Mouse (Mus musculus): ENCODE results near the gene Tmem145. TPM values are rescaled to one million over a fixed set of nuclear protein-coding genes. Genes with fewer than 3 reads are reported as not detected.

Gene Tmem145
- polyA plus RNA-seq, 1 experiment from 2014 or later: 7.2 TPM

DNA sequence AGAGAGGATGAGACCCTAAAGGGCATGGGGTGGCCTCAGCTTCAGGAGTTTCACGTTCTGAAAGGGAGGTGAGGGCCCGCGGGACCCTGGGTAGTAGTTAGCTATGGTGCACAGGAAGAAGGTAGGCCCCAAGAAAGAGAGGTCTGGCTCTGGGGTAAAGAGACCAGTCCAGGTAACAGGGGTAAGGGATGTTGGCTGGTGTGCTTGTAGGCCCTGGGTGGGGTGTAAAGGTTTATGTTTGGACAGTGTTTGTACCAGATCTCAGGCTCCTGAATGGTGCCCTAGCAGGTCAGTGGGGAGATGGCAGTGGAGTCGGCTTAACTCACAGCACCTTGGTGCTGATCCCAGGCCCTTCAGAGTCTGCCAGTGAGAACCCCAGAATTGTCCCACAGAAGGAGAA lies 36.9 kb upstream of the Tmem145 start:
- H3K4me1 ChIP-seq (ENCODE audit: control insufficient read depth, insufficient read depth, low read length): peaks cover 16% of the 10 kb centered on the region
- no peaks in the 10 kb centered on the region for H3K9me3 ChIP-seq (ENCODE audit: control insufficient read depth, low read length)
- WGBS: 51% methylated on average over 4 of the region's 4 CpGs
- no peak overlapping the region; the same call in 1 of the 2 replicates for H3K27ac ChIP-seq (ENCODE audit: low read depth, low read length)
- DNase-seq (ENCODE audit: low spot score, missing footprints): no peak
- peak overlapping the region; percentile 62 for H3K9ac ChIP-seq (ENCODE audit: low read length)
- H3K36me3 ChIP-seq (ENCODE audit: control insufficient read depth, insufficient read depth, low read length): peaks cover 4% of the 10 kb centered on the region; the same call in 1 of the 2 replicates
- H3K4me3 ChIP-seq (ENCODE audit: low read depth, low read length): peak overlapping the region; percentile 55
- H3K4me2 ChIP-seq: peak overlapping the region; percentile 79
- H3K27me3 ChIP-seq (ENCODE audit: control insufficient read depth, insufficient read depth, low read length): no peaks in the 10 kb centered on the region
- no peak for ATAC-seq (ENCODE audit: low FRiP score)

DNA sequence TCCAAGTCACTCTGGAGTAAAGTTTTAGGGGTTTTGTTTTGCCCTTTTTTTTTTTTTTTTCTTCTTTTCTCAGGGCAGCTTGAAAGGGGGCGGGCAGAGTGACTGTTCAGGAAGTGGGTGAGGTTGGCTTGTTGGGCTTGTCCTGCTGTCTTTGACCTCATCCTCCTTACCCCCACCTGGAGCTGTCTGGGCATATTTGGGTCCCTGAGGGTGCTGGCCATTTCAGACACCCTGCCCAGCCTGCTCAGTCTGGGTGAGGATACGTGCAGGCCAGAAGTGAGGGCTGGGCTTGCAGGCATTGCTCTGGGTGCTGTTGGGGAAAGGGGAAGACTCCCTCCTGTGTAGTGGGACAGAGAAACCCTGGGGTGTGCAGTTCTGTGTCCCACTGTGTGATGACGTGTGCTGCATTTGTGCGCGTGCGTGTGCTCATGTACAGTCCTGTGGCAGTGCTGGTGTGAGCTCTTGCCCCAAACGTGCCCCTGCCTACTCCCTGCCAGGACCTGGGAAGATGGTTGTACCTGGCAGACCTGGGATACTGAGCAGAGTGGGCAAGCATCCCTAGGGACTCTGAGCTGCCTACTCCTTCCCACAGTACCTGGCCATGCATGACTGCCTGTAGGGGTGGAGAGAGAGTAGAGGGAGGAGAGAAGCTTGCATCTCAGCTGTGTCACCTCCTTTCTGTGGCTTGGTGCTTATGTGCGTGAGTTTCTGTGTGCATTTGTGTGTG lies 36.2 kb upstream of the Tmem145 start:
- Histone ChIP-seq H3K36me3 (ENCODE audit: control insufficient read depth, insufficient read depth, low read length) (peaks cover 4% of the 10 kb centered on the region; the same call in 1 of the 2 replicates), H3K9me3 (ENCODE audit: control insufficient read depth, low read length) (no peaks in the 10 kb centered on the region), H3K4me1 (ENCODE audit: control insufficient read depth, insufficient read depth, low read length) (peaks cover 16% of the 10 kb centered on the region), H3K4me3 (ENCODE audit: low read depth, low read length) (no peak overlapping the region), H3K27ac (ENCODE audit: low read depth, low read length) (no peak overlapping the region), H3K9ac (ENCODE audit: low read length) (peak overlapping the region; percentile 36; the same call in 1 of the 2 replicates), H3K4me2 (peak overlapping the region; percentile 79; the same call in 1 of the 2 replicates), H3K27me3 (ENCODE audit: control insufficient read depth, insufficient read depth, low read length) (no peaks in the 10 kb centered on the region)
- DNase-seq (ENCODE audit: low spot score, missing footprints) (no peak), ATAC-seq (ENCODE audit: low FRiP score) (no peak)
- 83% methylated on average over 8 of the region's 8 CpGs for WGBS

DNA sequence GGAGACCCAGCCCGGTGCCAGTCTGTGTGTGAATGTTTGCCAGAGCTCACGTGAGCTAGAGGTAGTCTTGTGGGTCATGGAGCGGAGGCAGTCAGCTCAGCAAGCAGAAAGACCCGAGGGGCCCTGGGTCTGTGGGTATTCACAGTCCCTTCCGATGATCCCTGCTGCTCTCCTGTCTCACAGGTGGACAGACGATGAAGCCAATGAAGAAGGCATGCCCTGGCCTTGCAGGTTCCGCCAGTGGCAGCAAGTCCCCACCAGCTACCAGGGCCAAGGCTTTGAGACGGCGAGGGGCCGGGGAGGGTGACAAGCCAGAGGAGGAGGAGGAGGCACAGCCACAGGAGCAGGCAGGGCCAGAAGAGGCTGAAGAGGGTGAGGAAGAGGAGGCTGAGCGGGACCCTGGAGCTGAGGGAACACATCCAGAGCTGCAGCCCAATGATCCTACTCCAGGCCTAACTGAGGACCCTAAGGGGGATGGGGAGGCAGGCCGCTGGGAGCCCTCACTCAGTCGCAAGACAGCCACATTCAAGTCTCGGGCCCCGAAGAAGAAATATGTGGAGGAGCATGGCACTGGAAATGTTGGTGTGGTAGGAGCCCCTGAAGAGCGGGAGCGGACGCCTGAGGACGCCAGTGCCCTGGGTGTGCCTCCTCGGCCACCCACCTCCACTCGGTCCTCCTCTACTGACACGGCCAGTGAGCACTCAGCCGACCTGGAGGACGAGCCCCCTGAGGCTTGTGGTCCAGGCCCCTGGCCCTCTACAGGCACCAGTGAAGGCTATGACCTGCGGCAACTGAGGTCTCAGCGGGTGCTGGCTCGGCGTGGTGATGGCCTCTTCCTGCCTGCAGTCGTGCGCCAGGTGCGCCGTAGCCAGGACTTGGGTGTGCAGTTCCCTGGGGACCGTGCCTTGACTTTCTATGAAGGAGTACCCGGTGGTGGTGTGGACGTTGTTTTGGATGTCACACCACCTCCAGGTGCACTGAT lies 35.0 kb upstream of the Tmem145 start:
- Histone ChIP-seq H3K27me3 (ENCODE audit: control insufficient read depth, insufficient read depth, low read length) (no peaks in the 10 kb centered on the region), H3K4me1 (ENCODE audit: control insufficient read depth, insufficient read depth, low read length) (peaks cover 16% of the 10 kb centered on the region), H3K27ac (ENCODE audit: low read depth, low read length) (no peak overlapping the region), H3K9me3 (ENCODE audit: control insufficient read depth, low read length) (no peaks in the 10 kb centered on the region), H3K36me3 (ENCODE audit: control insufficient read depth, insufficient read depth, low read length) (peaks cover 4% of the 10 kb centered on the region; the same call in 1 of the 2 replicates), H3K4me3 (ENCODE audit: low read depth, low read length) (no peak overlapping the region), H3K4me2 (no peak overlapping the region), H3K9ac (ENCODE audit: low read length) (no peak overlapping the region)
- no peak for ATAC-seq (ENCODE audit: low FRiP score)
- WGBS: 88% methylated on average over 35 of the region's 35 CpGs
- peak; percentile 64 for DNase-seq (ENCODE audit: low spot score, missing footprints)

DNA sequence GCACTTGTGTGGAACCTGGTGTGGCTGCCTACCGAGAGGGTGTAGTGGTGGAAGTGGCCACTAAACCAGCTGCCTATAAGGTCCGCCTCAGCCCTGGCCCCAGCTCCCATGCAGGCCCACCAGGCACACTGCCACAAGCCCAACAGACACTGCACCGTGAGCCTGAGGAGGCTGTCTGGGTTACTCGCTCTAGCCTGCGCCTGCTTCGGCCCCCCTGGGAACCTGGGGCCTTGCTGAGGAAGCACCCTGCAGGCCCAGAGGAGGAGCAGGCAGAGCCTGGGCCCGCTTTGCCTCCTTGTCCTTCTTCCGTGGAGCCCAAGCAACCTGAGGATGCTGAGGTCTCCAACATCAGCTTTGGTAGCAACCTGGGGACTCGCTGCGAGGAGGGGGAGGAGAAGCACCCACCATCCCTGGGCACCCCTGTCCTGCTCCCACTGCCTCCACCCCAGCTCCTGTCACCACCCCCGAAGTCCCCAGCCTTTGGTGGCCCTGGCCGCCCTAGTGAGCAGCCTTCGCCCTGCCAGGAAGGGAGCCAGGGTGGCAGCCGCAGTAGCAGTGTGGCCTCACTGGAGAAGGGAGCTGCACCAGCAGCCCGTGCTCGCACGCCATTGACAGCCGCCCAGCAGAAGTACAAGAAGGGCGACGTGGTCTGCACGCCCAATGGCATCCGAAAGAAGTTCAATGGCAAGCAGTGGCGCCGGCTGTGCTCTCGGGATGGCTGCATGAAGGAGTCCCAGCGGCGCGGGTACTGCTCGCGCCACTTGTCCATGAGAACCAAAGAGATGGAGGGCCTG lies 34.1 kb upstream of the Tmem145 start:
- no peak overlapping the region for H3K9ac ChIP-seq (ENCODE audit: low read length)
- no peaks in the 10 kb centered on the region for H3K27me3 ChIP-seq (ENCODE audit: control insufficient read depth, insufficient read depth, low read length)
- ATAC-seq (ENCODE audit: low FRiP score) (no peak), DNase-seq (ENCODE audit: low spot score, missing footprints) (peak; percentile 60)
- no peak overlapping the region for H3K27ac ChIP-seq (ENCODE audit: low read depth, low read length)
- no peak overlapping the region for H3K4me3 ChIP-seq (ENCODE audit: low read depth, low read length)
- H3K9me3 ChIP-seq (ENCODE audit: control insufficient read depth, low read length): no peaks in the 10 kb centered on the region
- H3K4me2 ChIP-seq: no peak overlapping the region
- peaks cover 4% of the 10 kb centered on the region; the same call in 1 of the 2 replicates for H3K36me3 ChIP-seq (ENCODE audit: control insufficient read depth, insufficient read depth, low read length)
- 87% methylated on average over 30 of the region's 30 CpGs for WGBS
- H3K4me1 ChIP-seq (ENCODE audit: control insufficient read depth, insufficient read depth, low read length): peaks cover 13% of the 10 kb centered on the region

DNA sequence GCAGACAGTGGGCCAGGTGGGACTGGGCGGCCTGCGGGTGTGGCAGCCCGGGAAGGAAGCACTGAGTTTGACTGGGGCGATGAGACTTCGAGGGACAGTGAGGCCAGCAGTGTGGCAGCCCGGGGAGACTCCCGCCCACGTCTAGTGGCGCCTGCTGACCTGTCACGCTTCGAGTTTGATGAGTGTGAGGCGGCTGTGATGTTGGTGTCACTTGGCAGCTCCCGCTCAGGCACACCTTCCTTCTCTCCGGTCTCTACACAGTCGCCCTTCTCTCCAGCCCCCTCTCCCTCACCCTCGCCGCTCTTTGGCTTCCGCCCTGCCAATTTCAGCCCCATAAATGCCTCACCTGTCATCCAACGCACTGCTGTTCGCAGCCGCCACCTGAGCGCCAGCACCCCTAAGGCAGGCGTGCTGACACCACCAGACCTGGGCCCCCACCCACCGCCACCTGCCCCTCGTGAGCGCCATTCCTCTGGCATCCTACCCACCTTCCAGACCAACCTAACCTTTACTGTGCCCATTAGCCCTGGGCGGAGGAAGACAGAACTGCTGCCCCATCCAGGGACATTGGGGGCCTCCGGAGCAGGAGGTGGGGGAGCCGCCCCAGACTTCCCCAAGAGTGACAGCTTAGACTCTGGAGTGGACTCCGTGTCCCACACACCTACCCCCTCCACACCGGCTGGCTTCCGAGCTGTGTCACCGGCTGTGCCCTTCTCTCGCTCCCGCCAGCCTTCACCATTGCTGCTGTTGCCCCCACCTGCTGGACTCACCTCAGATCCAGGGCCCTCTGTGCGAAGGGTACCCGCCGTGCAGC lies 33.3 kb upstream of the Tmem145 start:
- H3K4me3 ChIP-seq (ENCODE audit: low read depth, low read length): no peak overlapping the region
- no peak overlapping the region for H3K27ac ChIP-seq (ENCODE audit: low read depth, low read length)
- H3K27me3 ChIP-seq (ENCODE audit: control insufficient read depth, insufficient read depth, low read length): no peaks in the 10 kb centered on the region
- no peak for DNase-seq (ENCODE audit: low spot score, missing footprints)
- H3K36me3 ChIP-seq (ENCODE audit: control insufficient read depth, insufficient read depth, low read length): peaks cover 4% of the 10 kb centered on the region; the same call in 1 of the 2 replicates
- H3K9ac ChIP-seq (ENCODE audit: low read length): no peak overlapping the region
- ATAC-seq (ENCODE audit: low FRiP score): no peak
- H3K4me1 ChIP-seq (ENCODE audit: control insufficient read depth, insufficient read depth, low read length): peaks cover 14% of the 10 kb centered on the region
- 87% methylated on average over 38 of the region's 38 CpGs for WGBS
- H3K9me3 ChIP-seq (ENCODE audit: control insufficient read depth, low read length): no peaks in the 10 kb centered on the region
- no peak overlapping the region for H3K4me2 ChIP-seq

DNA sequence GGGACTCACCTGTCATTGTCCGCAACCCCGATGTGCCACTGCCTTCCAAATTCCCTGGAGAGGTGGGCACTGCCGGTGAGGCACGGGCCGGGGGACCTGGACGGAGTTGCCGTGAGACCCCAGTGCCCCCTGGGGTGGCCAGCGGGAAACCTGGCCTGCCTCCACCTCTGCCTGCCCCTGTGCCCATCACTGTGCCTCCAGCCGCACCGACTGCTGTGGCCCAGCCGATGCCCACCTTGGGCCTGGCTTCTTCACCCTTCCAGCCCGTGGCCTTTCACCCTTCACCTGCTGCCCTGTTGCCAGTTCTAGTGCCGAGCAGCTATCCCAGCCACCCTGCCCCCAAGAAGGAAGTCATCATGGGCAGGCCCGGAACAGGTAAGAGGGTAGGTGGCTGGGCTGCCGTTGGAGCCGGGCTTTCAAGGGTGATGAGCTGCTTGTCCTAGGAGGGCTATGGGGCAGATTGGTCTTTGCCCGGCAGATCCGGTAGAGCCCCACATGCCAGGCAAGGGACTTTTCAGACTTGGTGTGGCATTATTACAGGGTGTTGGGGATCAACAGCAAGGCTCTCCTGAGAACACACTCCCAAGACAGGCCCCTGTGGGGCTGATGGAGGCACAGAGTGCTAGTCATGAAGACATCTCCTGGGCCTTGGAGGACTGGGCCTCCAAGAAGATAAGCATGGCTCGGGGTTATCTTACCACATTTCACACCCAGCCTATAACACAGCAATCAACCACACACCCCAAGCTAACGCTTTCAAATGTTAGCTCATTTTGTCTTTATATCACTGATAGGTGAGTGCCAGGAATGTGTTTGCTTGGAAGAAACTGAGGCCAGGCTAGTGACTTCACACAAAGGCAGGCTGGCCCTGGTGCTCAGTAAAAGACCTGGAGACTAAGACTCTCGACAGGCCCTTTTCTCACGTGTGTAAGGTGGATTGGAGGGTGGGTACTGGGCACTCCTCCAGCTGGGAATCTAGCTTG lies 32.4 kb upstream of the Tmem145 start:
- Histone ChIP-seq H3K9me3 (ENCODE audit: control insufficient read depth, low read length) (no peaks in the 10 kb centered on the region), H3K4me1 (ENCODE audit: control insufficient read depth, insufficient read depth, low read length) (peaks cover 18% of the 10 kb centered on the region), H3K27me3 (ENCODE audit: control insufficient read depth, insufficient read depth, low read length) (no peaks in the 10 kb centered on the region), H3K4me3 (ENCODE audit: low read depth, low read length) (no peak overlapping the region), H3K9ac (ENCODE audit: low read length) (no peak overlapping the region), H3K27ac (ENCODE audit: low read depth, low read length) (no peak overlapping the region), H3K36me3 (ENCODE audit: control insufficient read depth, insufficient read depth, low read length) (peaks cover 4% of the 10 kb centered on the region; the same call in 1 of the 2 replicates), H3K4me2 (no peak overlapping the region)
- 92% methylated on average over 22 of the region's 22 CpGs for WGBS
- DNase-seq (ENCODE audit: low spot score, missing footprints) (peak; percentile 73), ATAC-seq (ENCODE audit: low FRiP score) (no peak)

DNA sequence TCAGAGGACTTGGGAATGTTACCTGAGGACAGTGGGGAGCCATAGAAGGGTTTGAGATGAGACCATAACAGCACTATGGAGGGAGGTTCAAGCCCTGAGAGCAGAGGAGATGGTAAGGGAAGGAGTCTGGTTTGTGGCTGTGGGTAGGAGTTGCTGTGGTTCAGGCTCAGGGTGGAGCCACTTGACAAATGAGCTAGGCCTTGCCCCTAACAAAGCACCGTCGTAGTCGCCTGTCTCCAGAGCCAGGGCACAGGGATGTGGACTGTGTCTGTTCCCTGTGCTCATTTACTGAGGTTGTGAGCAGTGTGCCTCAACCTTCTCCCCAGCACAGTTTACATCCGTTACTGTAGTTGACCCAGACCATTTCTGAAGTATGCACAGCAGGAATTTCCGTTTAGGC lies 31.3 kb upstream of the Tmem145 start:
- peak; percentile 59 for DNase-seq (ENCODE audit: low spot score, missing footprints)
- Histone ChIP-seq H3K4me3 (ENCODE audit: low read depth, low read length) (no peak overlapping the region), H3K9ac (ENCODE audit: low read length) (no peak overlapping the region; the same call in 1 of the 2 replicates), H3K4me1 (ENCODE audit: control insufficient read depth, insufficient read depth, low read length) (peaks cover 15% of the 10 kb centered on the region), H3K36me3 (ENCODE audit: control insufficient read depth, insufficient read depth, low read length) (peaks cover 4% of the 10 kb centered on the region; the same call in 1 of the 2 replicates), H3K27me3 (ENCODE audit: control insufficient read depth, insufficient read depth, low read length) (no peaks in the 10 kb centered on the region), H3K9me3 (ENCODE audit: control insufficient read depth, low read length) (no peaks in the 10 kb centered on the region), H3K27ac (ENCODE audit: low read depth, low read length) (no peak overlapping the region), H3K4me2 (no peak overlapping the region)
- 72% methylated on average over 5 of the region's 5 CpGs for WGBS
- no peak for ATAC-seq (ENCODE audit: low FRiP score)
